Comparison of ENCODE assay signal across 10 mouse cellular contexts in the genomic region with DNA sequence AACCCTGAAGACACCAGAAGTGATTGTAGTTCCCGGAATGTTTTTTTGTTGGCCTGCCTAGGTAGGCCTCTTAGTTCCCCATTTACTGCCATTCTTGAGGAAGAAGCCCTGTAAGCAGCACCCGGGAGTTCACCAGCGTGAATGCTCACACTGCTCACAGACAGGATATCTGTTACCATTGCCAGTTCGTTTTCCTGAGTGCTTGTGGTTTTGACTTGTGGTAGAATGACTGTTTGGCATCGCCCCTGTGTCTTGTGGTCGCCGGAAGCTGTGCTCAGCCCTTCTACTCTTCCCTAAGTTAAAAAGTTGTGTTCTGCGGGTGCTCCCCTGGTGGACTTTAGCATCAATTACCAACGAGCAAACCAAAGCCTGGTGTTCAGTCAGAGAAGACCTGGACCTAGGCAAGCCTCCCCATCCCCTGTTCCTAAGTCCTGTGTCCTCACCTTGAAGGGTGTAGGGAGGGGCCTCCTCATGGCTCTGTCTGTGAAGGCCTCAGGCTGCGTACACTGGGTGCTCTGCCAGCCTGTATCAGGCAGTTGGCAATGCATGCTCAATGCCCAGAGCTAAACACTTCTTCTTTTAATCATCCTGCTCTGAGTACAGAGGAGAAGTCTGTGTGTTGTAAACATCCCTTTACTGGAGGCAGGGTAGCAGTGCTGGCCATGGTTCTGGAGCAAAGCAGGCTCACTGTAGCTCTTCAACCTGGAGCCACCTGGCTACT. TPM values are rescaled to one million over a fixed set of nuclear protein-coding genes. Genes with fewer than 3 reads are reported as not detected.
A peak's percentile ranks its signal among the peaks of the same experiment; 100 is the strongest.
DNase-seq lines count a peak whose midpoint lies in the region; ATAC-seq lines count a peak whose summit lies in the region.
"Had no signal": no experiment of that assay in that cellular context is flagged by ENCODE, and none has a peak within 500 bp of the region (broad histone marks: within the 10 kb centered on the region; RNA-seq: fewer than 3 reads in every experiment).

No protein-coding gene starts in this region.

- H3K9me3 ChIP-seq in megakaryocyte, embryonic 14.5 days = no peaks in the 10 kb centered on the region

- H3K4me3 ChIP-seq in megakaryocyte, embryonic 14.5 days (replicated peaks) = peak overlapping the region; percentile 86

- peaks cover 82% of the 10 kb centered on the region for H3K4me1 ChIP-seq in megakaryocyte, embryonic 14.5 days

- DNase-seq in right cerebral cortex, postnatal 10 days (ENCODE audit: low spot score in 2 of 2) = peak; percentile 38 to 56
- DNase-seq in right cerebral cortex, adult 2 months (ENCODE audit: low spot score in 2 of 2) = no peak
- peak; percentile 71 for DNase-seq in thymus, postnatal 4 days
- DNase-seq in gastrocnemius, postnatal 4 days (ENCODE audit: low spot score in 2 of 2) = no peak
- no peak for DNase-seq in adipocyte (ENCODE audit: low spot score)
- DNase-seq in frontal cortex, postnatal 10 days (ENCODE audit: low spot score in 2 of 2) = no peak
- DNase-seq: adrenal gland, postnatal 10 days; gastrocnemius, postnatal 25 days had no signal

- ATAC-seq in granulocyte monocyte progenitor cell, adult 5-6 weeks (replicated peaks; ENCODE audit: poor library complexity, severe bottlenecking) = peak; percentile 64

- H3K27me3 ChIP-seq in megakaryocyte, embryonic 14.5 days (replicated peaks) = no peaks in the 10 kb centered on the region

- H3K36me3 ChIP-seq in megakaryocyte, embryonic 14.5 days (replicated peaks; ENCODE audit: low read length) = peaks cover 2% of the 10 kb centered on the region

RNA-seq across cellular contexts. Expression of gene Il17ra, which starts 3.7 kb away (rescaled TPM):
- 17.1 and 29.8 TPM in 2 replicates for total RNA-seq in granulocyte monocyte progenitor cell, adult 5-6 weeks (2014; fragmentation: Nextera tagmentation)
- 17.0 and 27.7 TPM in 2 replicates for total RNA-seq in granulocyte monocyte progenitor cell, adult 5-6 weeks (2017)
- polyA plus RNA-seq in megakaryocyte, embryonic 14.5 days (2012; ENCODE audit: insufficient read depth, low replicate concordance) = 8.7 and 11.2 TPM in 2 replicates
- total RNA-seq in gastrocnemius, postnatal 4 days (2021) = 1 to 10 TPM; 4.7 to 5.2 TPM

RNA-seq across cellular contexts. Expression of gene Tmem121b, which starts 26.8 kb away (rescaled TPM):
- not detected in 2 replicates for total RNA-seq in granulocyte monocyte progenitor cell, adult 5-6 weeks (2014; fragmentation: Nextera tagmentation)
- total RNA-seq in granulocyte monocyte progenitor cell, adult 5-6 weeks (2017) = not detected in 2 replicates
- polyA plus RNA-seq in megakaryocyte, embryonic 14.5 days (2012; ENCODE audit: insufficient read depth, low replicate concordance) = 1.1 TPM in 1 of 2 replicates, not detected in the other
- under 1 TPM; 0.13 to 0.15 TPM for total RNA-seq in gastrocnemius, postnatal 4 days (2021)
- total RNA-seq: gastrocnemius, postnatal 25 days had no signal

Comparison
In these comparisons a context has a peak if more than half of its experiments do, and no peak if none do; other contexts are left out.
1. DNase-seq: peak in right cerebral cortex, postnatal 10 days (2 of 2) and thymus, postnatal 4 days (single experiment); none in right cerebral cortex, adult 2 months (0 of 2), gastrocnemius, postnatal 4 days (0 of 2), adipocyte (single experiment) and frontal cortex, postnatal 10 days (0 of 2).